Mouse (Mus musculus): ENCODE data around the gene Wdpcp. TPM values are rescaled to one million over a fixed set of nuclear protein-coding genes. Genes with fewer than 3 reads are reported as not detected.

Wdpcp gene
- 6.4 TPM for polyA plus RNA-seq (2014; fragmentation: Illumina TruSeq; extraction: RNeasy Lipid Tissue Mini Kit (QIAGEN cat#74804); ENCODE audit: insufficient read depth, low read depth, low replicate concordance)

GRCm38 (mm10) chr11:21571700-21572381 lies at the start of gene Wdpcp, which contains the start of gene Mdh1:
TSS of gene Wdpcp (plus strand) at chr11:21572235.
TSS of gene Mdh1 (minus strand) at chr11:21572367.

Other genes starting within 250 kb of the Wdpcp start
- 71.0 TPM for gene Ugp2, start 201.0 kb upstream of the Wdpcp start, polyA plus RNA-seq (2014; fragmentation: Illumina TruSeq; extraction: RNeasy Lipid Tissue Mini Kit (QIAGEN cat#74804); ENCODE audit: insufficient read depth, low read depth, low replicate concordance)
- gene Mdh1, start 132 bp downstream of the Wdpcp start, polyA plus RNA-seq (2014; fragmentation: Illumina TruSeq; extraction: RNeasy Lipid Tissue Mini Kit (QIAGEN cat#74804); ENCODE audit: insufficient read depth, low read depth, low replicate concordance), result 149 TPM

Measured in lung, adult 10 weeks (tissue).